Mouse (Mus musculus) erythroblast, embryonic 14.5 days (primary cell): ENCODE data around the gene Prima1. TPM values are rescaled to one million over a fixed set of nuclear protein-coding genes. Genes with fewer than 3 reads are reported as not detected.

ENCODE experiments used
- H3K27me3 ChIP-seq: 2 replicates; pipeline ENCODE4 v1.6.1; 2012; ENCODE audit warnings: inconsistent platforms; ENCODE audit not compliant: control insufficient read depth
- H3K36me3 ChIP-seq: 2 replicates; pipeline ENCODE4 v1.6.1; 2012; ENCODE audit warnings: mild to moderate bottlenecking, inconsistent platforms; ENCODE audit not compliant: control insufficient read depth
- H3K4me1 ChIP-seq: 2 replicates; pipeline ENCODE4 v1.6.1; 2012; ENCODE audit warnings: inconsistent platforms; ENCODE audit not compliant: control insufficient read depth
- H3K4me3 ChIP-seq: replicated peaks from 2 replicates; pipeline ENCODE3; 2012; ENCODE audit warnings: moderate library complexity, mild to moderate bottlenecking, inconsistent platforms
- H3K9me3 ChIP-seq: 2 replicates; pipeline ENCODE4 v1.6.1; 2012; ENCODE audit warnings: low read length, inconsistent platforms, mixed read lengths; ENCODE audit not compliant: control insufficient read depth
- GATA1 ChIP-seq: IDR thresholded peaks from 2 replicates; pipeline ENCODE4 v1.6.1; 2012; ENCODE audit warnings: low read length, inconsistent platforms, mixed read lengths
- TAL1 ChIP-seq: IDR thresholded peaks from 3 replicates; pipeline ENCODE4 v1.6.1; 2012; ENCODE audit warnings: low read length, inconsistent platforms, mixed read lengths
- polyA plus RNA-seq: library from polyadenylated mRNA; stranded (reverse); fragments of >175 nt; gene quantifications from 2 replicates; pipeline ENCODE4 v1.2.3, GENCODE M21; 2012

Prima1 gene
- not detected in 2 replicates for polyA plus RNA-seq

- Histone ChIP-seq H3K9me3 (no peaks in the 10 kb centered on the region), H3K27me3 (peaks cover 31% of the 10 kb centered on the region), H3K4me1 (no peaks in the 10 kb centered on the region), H3K4me3 (peak within 1 kb of the TSS; percentile 16), H3K36me3 (no peaks in the 10 kb centered on the region)
- TF ChIP-seq TAL1 (no peak), GATA1 (no peak)
Measured at GRCm38 (mm10) chr12:103242083-103242581, at the start of gene Prima1. Gene Prima1, minus strand, starts transcription at chr12:103242150.

DNA sequence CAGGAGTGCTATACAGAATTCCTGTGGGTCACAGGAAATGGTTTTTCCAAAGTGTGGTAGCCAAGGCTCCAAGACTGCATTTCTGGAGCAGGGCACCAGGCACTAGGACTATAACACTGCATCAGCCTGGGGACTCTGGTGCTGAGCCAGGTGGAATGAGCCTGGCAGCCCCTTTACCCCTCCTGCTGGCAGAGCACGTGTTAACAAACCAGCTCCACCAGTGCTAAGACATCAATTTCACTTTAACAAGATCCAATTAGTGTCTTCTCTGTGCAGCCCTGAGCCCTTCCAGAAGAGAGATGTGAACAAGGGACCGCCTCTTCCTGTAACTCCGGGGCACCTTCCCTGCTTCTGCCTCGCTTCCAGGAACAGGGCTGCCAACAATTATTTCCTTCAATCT, 45.3 kb upstream of the Prima1 start:
- Histone ChIP-seq H3K27me3 (no peaks in the 10 kb centered on the region), H3K9me3 (no peaks in the 10 kb centered on the region; the same call in 1 of the 2 replicates), H3K36me3 (no peaks in the 10 kb centered on the region), H3K4me1 (no peaks in the 10 kb centered on the region), H3K4me3 (no peak overlapping the region)
- TF ChIP-seq GATA1 (no peak), TAL1 (no peak)

DNA sequence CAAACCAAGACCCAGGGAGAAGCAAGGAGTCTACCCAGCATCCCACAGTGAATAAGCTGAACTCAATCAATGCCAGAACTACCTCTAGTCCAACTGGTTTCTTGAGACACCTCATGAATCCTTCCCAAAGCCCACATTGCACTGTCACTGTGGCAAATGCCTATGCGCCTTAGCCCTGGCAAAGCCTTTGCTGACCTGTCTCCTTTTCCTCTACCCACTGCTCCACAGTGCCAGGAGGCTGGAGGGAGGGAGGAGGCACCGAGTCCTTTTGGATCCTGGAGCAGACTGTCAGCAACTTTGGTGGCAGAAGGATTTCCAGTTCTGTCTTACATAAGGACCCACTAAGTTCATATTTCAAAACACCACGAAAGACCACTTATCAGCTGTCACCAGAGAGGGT, 41.5 kb upstream of the Prima1 start:
- H3K4me1 ChIP-seq: no peaks in the 10 kb centered on the region
- H3K27me3 ChIP-seq: no peaks in the 10 kb centered on the region
- H3K4me3 ChIP-seq: no peak overlapping the region
- peaks cover 4% of the 10 kb centered on the region; the same call in 1 of the 2 replicates for H3K9me3 ChIP-seq
- no peak for TF ChIP-seq GATA1
- TF ChIP-seq TAL1: no peak
- H3K36me3 ChIP-seq: no peaks in the 10 kb centered on the region

DNA sequence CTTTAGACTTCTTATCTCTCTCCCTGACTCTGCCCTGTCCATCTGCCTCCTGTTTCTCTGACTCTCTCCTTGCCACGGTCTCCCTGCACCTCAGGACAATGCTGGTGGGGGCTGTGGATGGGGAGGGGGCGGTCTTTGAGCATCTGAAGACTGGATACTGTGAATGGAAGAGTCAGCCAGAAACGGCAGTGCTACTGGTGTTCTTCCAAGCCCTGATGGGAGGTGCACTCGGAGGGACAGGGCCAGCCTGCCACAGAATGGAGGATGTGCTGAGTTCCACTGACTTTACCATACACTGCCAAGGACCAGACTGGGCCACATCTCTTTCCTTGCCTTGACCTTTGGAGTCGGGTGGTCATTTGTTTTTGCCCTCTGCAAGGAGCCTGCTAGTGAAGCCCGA, 41.0 kb upstream of the Prima1 start:
- no peaks in the 10 kb centered on the region for H3K4me1 ChIP-seq
- H3K4me3 ChIP-seq: no peak overlapping the region
- H3K27me3 ChIP-seq: no peaks in the 10 kb centered on the region
- TF ChIP-seq GATA1: no peak
- TF ChIP-seq TAL1: no peak
- H3K36me3 ChIP-seq: no peaks in the 10 kb centered on the region
- H3K9me3 ChIP-seq: peaks cover 4% of the 10 kb centered on the region; the same call in 1 of the 2 replicates

GRCm38 (mm10) chr12:103281912-103282311, 40.0 kb upstream of the Prima1 start:
- no peaks in the 10 kb centered on the region for H3K27me3 ChIP-seq
- H3K36me3 ChIP-seq: no peaks in the 10 kb centered on the region
- TF ChIP-seq GATA1: no peak
- peaks cover 4% of the 10 kb centered on the region; the same call in 1 of the 2 replicates for H3K9me3 ChIP-seq
- H3K4me1 ChIP-seq: no peaks in the 10 kb centered on the region
- no peak overlapping the region for H3K4me3 ChIP-seq

DNA sequence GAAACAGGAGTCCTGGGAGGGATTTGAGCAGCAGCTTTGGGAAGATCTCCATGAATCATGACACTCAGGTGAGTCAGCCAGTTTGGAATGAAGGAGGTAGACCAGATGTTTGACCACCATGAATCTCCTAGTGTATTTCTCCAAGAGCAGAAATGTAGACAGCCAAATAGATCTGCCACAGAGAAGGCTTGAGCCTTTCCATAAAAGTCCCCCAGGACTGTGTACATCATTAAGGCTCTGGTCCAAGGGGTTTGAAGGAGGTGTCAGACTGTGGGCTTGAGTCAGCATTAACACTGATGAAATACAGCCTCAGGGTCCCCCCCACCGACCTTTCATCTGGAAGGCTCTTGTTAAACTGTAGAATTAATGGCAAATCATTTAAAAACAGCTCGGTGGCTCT, 39.5 kb upstream of the Prima1 start:
- TF ChIP-seq TAL1 (no peak), GATA1 (no peak)
- no peaks in the 10 kb centered on the region for H3K4me1 ChIP-seq
- no peaks in the 10 kb centered on the region for H3K36me3 ChIP-seq
- no peak overlapping the region for H3K4me3 ChIP-seq
- no peaks in the 10 kb centered on the region for H3K27me3 ChIP-seq
- H3K9me3 ChIP-seq: peaks cover 4% of the 10 kb centered on the region; the same call in 1 of the 2 replicates

GRCm38 (mm10) chr12:103276422-103276821, 34.5 kb upstream of the Prima1 start:
- Histone ChIP-seq H3K36me3 (no peaks in the 10 kb centered on the region), H3K27me3 (no peaks in the 10 kb centered on the region), H3K4me3 (no peak overlapping the region), H3K4me1 (no peaks in the 10 kb centered on the region), H3K9me3 (peaks cover 4% of the 10 kb centered on the region; the same call in 1 of the 2 replicates)
- TF ChIP-seq GATA1: no peak

DNA sequence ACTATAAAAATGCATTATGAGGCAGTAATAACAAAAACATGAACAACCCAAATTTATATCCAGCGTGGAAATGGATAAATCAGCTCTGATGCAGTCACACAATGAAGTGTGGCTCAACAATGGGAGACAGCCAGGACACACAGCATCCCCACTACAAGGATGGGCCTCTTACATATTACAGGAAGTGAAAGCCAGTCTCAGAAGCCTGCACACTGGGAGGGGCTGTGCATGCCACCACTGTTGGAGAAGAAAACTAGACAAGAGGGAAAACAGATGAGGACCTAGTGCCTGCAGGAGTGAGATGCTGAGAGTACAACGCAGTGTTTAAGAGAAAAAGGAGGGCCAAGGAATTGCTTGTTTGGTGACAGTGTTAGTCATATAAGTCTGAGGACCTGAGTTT, 31.8 kb upstream of the Prima1 start:
- Histone ChIP-seq H3K9me3 (peaks cover under 1% of the 10 kb centered on the region; the same call in 1 of the 2 replicates), H3K27me3 (no peaks in the 10 kb centered on the region), H3K4me1 (no peaks in the 10 kb centered on the region), H3K36me3 (no peaks in the 10 kb centered on the region), H3K4me3 (no peak overlapping the region)
- TF ChIP-seq TAL1: no peak
- no peak for TF ChIP-seq GATA1

- no peaks in the 10 kb centered on the region for H3K27me3 ChIP-seq
- no peaks in the 10 kb centered on the region; the same call in 1 of the 2 replicates for H3K9me3 ChIP-seq
- no peaks in the 10 kb centered on the region for H3K4me1 ChIP-seq
- H3K4me3 ChIP-seq: no peak overlapping the region
- no peak for TF ChIP-seq GATA1
- no peak for TF ChIP-seq TAL1
- H3K36me3 ChIP-seq: no peaks in the 10 kb centered on the region
Measured at GRCm38 (mm10) chr12:103273051-103273450, 31.1 kb upstream of the Prima1 start.

DNA sequence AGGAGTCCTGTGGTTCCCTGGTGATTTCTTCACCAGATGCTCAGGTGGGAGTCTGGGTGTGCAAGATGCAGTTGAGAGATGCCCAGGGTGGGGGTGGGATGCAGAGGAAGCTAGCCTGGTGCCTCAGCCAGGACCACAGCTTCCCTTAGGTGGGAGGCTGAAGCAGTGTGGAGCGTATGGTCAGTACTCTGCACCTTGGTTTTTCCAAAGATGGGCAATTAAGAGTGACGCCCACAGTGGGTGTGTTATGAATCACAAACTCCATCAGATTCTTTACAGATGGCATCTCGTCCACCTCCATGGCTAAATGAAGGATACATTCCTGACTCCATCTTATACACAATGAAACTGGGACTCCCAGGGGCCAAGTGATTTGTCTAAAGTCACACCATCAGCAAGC, 30.2 kb upstream of the Prima1 start:
- Histone ChIP-seq H3K27me3 (no peaks in the 10 kb centered on the region), H3K9me3 (no peaks in the 10 kb centered on the region), H3K36me3 (no peaks in the 10 kb centered on the region), H3K4me3 (no peak overlapping the region), H3K4me1 (no peaks in the 10 kb centered on the region)
- TF ChIP-seq GATA1 (no peak), TAL1 (no peak)
